Comparison of ENCODE assay signal across 9 mouse cellular contexts in genomic region chr10:99229031-99229684, GRCm38 (mm10). TPM values are rescaled to one million over a fixed set of nuclear protein-coding genes. Genes with fewer than 3 reads are reported as not detected.
DNase-seq lines count a peak whose midpoint lies in the region; ATAC-seq lines count a peak whose summit lies in the region.
"Had no signal": no experiment of that assay in that cellular context is flagged by ENCODE, and none has a peak within 500 bp of the region (broad histone marks: within the 10 kb centered on the region; RNA-seq: fewer than 3 reads in every experiment).

No protein-coding gene starts in this region.

- H3K4me2 ChIP-seq in heart, embryonic 11.5 days, result peak overlapping the region; percentile 55
- peak overlapping the region; percentile 33 for H3K4me2 ChIP-seq in kidney, embryonic 16.5 days (replicated peaks; ENCODE audit: low read depth, low read length)

- H3K27me3 ChIP-seq in heart, embryonic 11.5 days (ENCODE audit: control insufficient read depth, insufficient read depth, low read length), result no peaks in the 10 kb centered on the region
- no peaks in the 10 kb centered on the region for H3K27me3 ChIP-seq in kidney, embryonic 16.5 days (ENCODE audit: insufficient read depth, low read length)

- DNase-seq in kidney, adult 11 months, result peak; percentile 36
- DNase-seq in kidney, adult 18-20 months, result no peak
- peak; percentile 52 to 72 for DNase-seq in lung, postnatal 4 days
- no peak for DNase-seq in spleen, postnatal 36 days (ENCODE audit: low spot score in 2 of 2)
- DNase-seq in right cerebral cortex, postnatal 4 days, result no peak
- no peak for DNase-seq in ovary, postnatal 10 days (ENCODE audit: low spot score)

- no peaks in the 10 kb centered on the region for H3K36me3 ChIP-seq in heart, embryonic 11.5 days (ENCODE audit: control insufficient read depth, insufficient read depth, low read length)
- no peaks in the 10 kb centered on the region for H3K36me3 ChIP-seq in kidney, embryonic 16.5 days (ENCODE audit: insufficient read depth, low read length)
- H3K36me3 ChIP-seq: G1E had no signal

- peaks cover 15% of the 10 kb centered on the region for H3K4me1 ChIP-seq in heart, embryonic 11.5 days (ENCODE audit: control insufficient read depth, insufficient read depth, low read length)
- H3K4me1 ChIP-seq in kidney, embryonic 16.5 days (ENCODE audit: insufficient read depth, low read length), result peaks cover 39% of the 10 kb centered on the region

- H3K4me3 ChIP-seq in heart, embryonic 11.5 days (ENCODE audit: low read depth, low read length), result peak overlapping the region; percentile 9; the same call in 1 of the 2 replicates
- no peak overlapping the region; the same call in 1 of the 2 replicates for H3K4me3 ChIP-seq in kidney, embryonic 16.5 days (ENCODE audit: low read length)

- H3K9ac ChIP-seq in heart, embryonic 11.5 days (ENCODE audit: low read depth, low read length), result peak overlapping the region; percentile 48; the same call in 1 of the 2 replicates
- H3K9ac ChIP-seq in kidney, embryonic 16.5 days (replicated peaks; ENCODE audit: low read length), result no peak overlapping the region; the same call in 1 of the 2 replicates

- H3K9me3 ChIP-seq in heart, embryonic 11.5 days (replicated peaks; ENCODE audit: control insufficient read depth, low read length), result no peaks in the 10 kb centered on the region
- H3K9me3 ChIP-seq in kidney, embryonic 16.5 days (ENCODE audit: low read length), result no peaks in the 10 kb centered on the region

- H3K27ac ChIP-seq in heart, embryonic 11.5 days (ENCODE audit: low read depth, low read length), result peak overlapping the region; percentile 58
- peak overlapping the region; percentile 80 for H3K27ac ChIP-seq in kidney, embryonic 16.5 days (ENCODE audit: low read length)

- ATAC-seq in heart, embryonic 11.5 days (replicated peaks; ENCODE audit: insufficient number of reproducible peaks, low FRiP score, low TSS enrichment), result peak; percentile 49; the same call in 1 of the 2 replicates
- ATAC-seq in kidney, embryonic 16.5 days (ENCODE audit: low FRiP score, low TSS enrichment), result peak; percentile 66

- 11% methylated on average over 16 of the region's 16 CpGs for WGBS in heart, embryonic 11.5 days (ENCODE audit: insufficient replicate concordance)
- 6% methylated on average over 16 of the region's 16 CpGs for WGBS in kidney, embryonic 16.5 days

RNA-seq across cellular contexts. Expression of gene Dusp6, which starts 33.9 kb away (rescaled TPM):
- 45.5 and 59.9 TPM in 2 replicates for polyA plus RNA-seq in heart, embryonic 11.5 days (2014; fragmentation: Nextera tagmentation; extraction: Ambion mirVana)
- polyA plus RNA-seq in kidney, embryonic 16.5 days (2015; fragmentation: Nextera tagmentation; extraction: Ambion mirVana), result 87.9 and 95.9 TPM in 2 replicates
- polyA plus RNA-seq: G1E had no signal

Comparison
In these comparisons a context has a peak if more than half of its experiments do, and no peak if none do; other contexts are left out.
1. DNase-seq: peak in kidney, adult 11 months (single experiment) and lung, postnatal 4 days (2 of 2); none in kidney, adult 18-20 months (single experiment), spleen, postnatal 36 days (0 of 2), right cerebral cortex, postnatal 4 days (single experiment) and ovary, postnatal 10 days (single experiment).